Mouse (Mus musculus) liver, embryonic 12.5 days (tissue): ENCODE results near the gene Grb2. TPM values are rescaled to one million over a fixed set of nuclear protein-coding genes. Genes with fewer than 3 reads are reported as not detected.

ENCODE experiments used
- ATAC-seq: fragments of 200-750 bp; cut with Nextera tagmentation; 2 replicates; pipeline ENCODE4 v1.8.0; 2017; ENCODE audit warnings: moderate number of reproducible peaks, mild to moderate bottlenecking, moderate library complexity
- H3K27ac ChIP-seq: fragments of 300-500 bp; sonication (generic); 2 replicates; pipeline ENCODE4 v1.5.1; 2016; ENCODE audit warnings: mild to moderate bottlenecking
- H3K27me3 ChIP-seq: fragments of 300-500 bp; sonication (generic); replicated peaks from 2 replicates; pipeline ENCODE4 v1.6.1; 2016; ENCODE audit warnings: mild to moderate bottlenecking, moderate library complexity
- H3K36me3 ChIP-seq: fragments of 300-500 bp; sonication (generic); 2 replicates; pipeline ENCODE4 v1.6.1; 2016; ENCODE audit warnings: mild to moderate bottlenecking, moderate library complexity
- H3K4me1 ChIP-seq: fragments of 300-500 bp; sonication (generic); 2 replicates; pipeline ENCODE4 v1.6.1; 2016
- H3K4me2 ChIP-seq: fragments of 300-500 bp; sonication (generic); 2 replicates; pipeline ENCODE4 v1.6.1; 2016; ENCODE audit warnings: mild to moderate bottlenecking, moderate library complexity
- H3K4me3 ChIP-seq: fragments of 300-500 bp; sonication (generic); 2 replicates; pipeline ENCODE4 v1.5.1; 2016; ENCODE audit warnings: mild to moderate bottlenecking, moderate library complexity
- H3K9ac ChIP-seq: fragments of 300-500 bp; sonication (generic); 2 replicates; pipeline ENCODE4 v1.6.1; 2016; ENCODE audit warnings: mild to moderate bottlenecking, moderate library complexity
- H3K9me3 ChIP-seq: fragments of 300-500 bp; sonication (generic); replicated peaks from 2 replicates; pipeline ENCODE4 v1.6.1; 2016; ENCODE audit warnings: mild to moderate bottlenecking, moderate library complexity
- WGBS: fragments of 180-500 bp; shearing (Covaris S2); methylation state at CpG from one replicate; pipeline ENCODE4 v1.1.7; 2016; ENCODE audit not compliant: insufficient replicate concordance; 5-methylcytosine and 5-hydroxymethylcytosine counted together
- polyA plus RNA-seq: library from polyadenylated mRNA; unstranded; fragments of >200 nt; fragmentation: Nextera tagmentation; extraction: Ambion mirVana; gene quantifications from 2 replicates; pipeline ENCODE4 v1.2.1, GENCODE M21; 2016

The Grb2 gene
- polyA plus RNA-seq, result 78.6 and 89.6 TPM in 2 replicates

DNA sequence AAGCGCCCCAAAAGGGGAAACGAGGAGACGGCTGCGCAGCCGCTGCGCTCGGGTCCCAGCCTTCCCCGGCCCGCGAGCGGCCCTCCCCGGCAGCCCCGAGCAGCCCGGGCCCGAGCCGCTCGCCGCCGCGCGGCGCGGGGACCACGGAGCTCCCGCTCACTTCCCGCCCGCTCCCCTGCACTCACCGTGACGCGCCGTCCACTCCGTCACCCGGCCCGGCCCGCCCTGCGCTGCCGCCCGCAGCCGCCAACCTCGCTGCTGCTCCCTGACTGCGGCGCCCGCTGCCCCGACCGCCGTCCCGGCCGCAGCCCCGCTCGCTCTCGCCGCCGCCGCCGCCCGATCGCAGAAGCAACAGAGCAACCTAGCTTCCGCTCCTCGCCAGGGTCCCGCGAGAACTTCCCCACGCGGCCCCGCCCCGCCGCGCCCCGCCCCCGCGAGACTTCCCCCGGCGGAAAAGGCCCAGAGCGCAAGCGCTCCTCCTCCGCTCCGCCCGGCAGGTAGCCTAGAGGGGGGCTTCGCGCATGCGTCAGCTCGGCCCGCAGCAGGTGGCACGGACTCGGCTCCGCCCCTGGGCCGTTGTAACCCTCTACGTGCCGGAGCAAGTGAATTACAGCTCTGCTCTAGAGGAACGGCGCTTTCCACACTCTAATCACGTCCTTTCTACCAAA lies at the start of gene Grb2:
Grb2 (minus strand) TSS at position 389 of the 668 bp plus-strand sequence.
- peaks cover 5% of the 10 kb centered on the region; the same call in 1 of the 2 replicates for H3K36me3 ChIP-seq
- H3K4me3 ChIP-seq, result peak within 1 kb of the TSS; percentile 99
- 0 out of 2 replicates have a peak, but pooled peaks cover 3% of the 10 kb centered on the region for H3K9me3 ChIP-seq
- WGBS, result 2% methylated on average over 89 of the region's 91 CpGs
- no peaks in the 10 kb centered on the region for H3K27me3 ChIP-seq
- peak; percentile 92 for ATAC-seq
- peak within 1 kb of the TSS; percentile 100 for H3K9ac ChIP-seq
- H3K27ac ChIP-seq, result peak within 1 kb of the TSS; percentile 97
- peak within 1 kb of the TSS; percentile 95 for H3K4me2 ChIP-seq
- H3K4me1 ChIP-seq, result peaks cover 69% of the 10 kb centered on the region

DNA sequence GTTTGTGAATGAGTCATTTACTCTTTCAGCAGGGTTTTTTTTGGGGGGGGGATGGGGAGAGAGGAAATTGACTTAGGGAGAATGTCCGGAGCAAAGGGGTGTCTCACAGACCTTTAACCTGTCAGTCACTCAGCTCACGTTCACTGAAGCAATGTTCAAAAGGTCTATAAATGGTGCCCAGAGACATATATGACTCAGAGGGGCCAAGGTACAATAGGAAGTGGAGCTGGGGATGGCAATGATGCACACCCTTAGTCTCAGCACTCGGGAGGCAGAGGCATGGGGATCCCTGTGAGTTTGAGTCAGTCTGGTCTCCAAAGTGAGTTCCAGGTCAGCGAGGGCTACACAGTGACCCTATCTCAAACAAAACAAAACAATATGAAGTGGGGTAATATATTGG lies 45.1 kb upstream of the Grb2 start:
- H3K36me3 ChIP-seq, result no peaks in the 10 kb centered on the region
- peaks cover 10% of the 10 kb centered on the region; the same call in 1 of the 2 replicates for H3K27me3 ChIP-seq
- H3K4me1 ChIP-seq, result no peaks in the 10 kb centered on the region
- 55% methylated on average over 4 of the region's 4 CpGs for WGBS
- H3K4me2 ChIP-seq, result no peak overlapping the region
- no peak for ATAC-seq
- no peak overlapping the region for H3K27ac ChIP-seq
- H3K9me3 ChIP-seq, result no peaks in the 10 kb centered on the region
- H3K9ac ChIP-seq, result no peak overlapping the region
- no peak overlapping the region for H3K4me3 ChIP-seq

DNA sequence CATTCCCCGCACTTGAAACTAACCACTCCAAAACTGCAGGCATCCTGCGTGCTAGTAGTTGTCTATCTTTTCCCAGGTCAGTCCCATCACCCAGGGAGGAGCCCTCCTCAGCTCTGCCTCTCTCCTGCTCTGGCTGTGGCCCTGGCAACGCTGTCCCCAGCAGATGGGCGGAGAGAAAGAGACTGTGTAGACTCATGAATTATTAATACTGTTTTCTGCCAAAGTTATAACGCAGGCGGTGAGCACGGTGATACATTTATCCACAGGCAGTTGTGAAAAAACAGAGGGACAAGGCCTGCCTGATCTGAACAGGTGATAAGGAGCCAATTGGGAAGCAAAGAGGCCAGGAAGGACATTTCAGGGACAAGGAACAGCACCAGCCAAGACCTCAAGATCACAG lies 44.3 kb upstream of the Grb2 start:
- Histone ChIP-seq H3K27me3 (peaks cover 18% of the 10 kb centered on the region; the same call in 1 of the 2 replicates), H3K9me3 (no peaks in the 10 kb centered on the region), H3K9ac (no peak overlapping the region), H3K27ac (no peak overlapping the region), H3K4me2 (no peak overlapping the region), H3K36me3 (no peaks in the 10 kb centered on the region), H3K4me3 (no peak overlapping the region), H3K4me1 (peaks cover 4% of the 10 kb centered on the region; the same call in 1 of the 2 replicates)
- WGBS, result 77% methylated on average over 7 of the region's 7 CpGs
- no peak for ATAC-seq

DNA sequence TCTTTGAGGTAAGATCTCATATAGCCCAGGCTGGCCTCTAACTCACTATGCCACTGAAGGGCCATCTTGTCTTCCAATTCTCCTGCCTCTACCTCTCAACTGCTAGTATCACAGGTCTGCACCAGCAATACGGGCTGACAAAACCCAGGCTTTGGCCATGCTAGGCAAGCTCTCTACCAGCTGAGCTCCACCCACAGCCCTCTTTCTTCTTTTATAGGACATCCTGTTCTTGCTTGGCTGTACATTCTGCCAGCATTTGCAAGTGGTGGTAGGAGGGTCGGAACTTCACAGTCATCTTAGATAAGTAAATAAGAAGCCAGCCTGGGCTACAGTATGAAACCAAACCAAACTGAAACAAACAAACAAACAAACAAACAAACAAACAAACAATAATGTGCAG lies 43.3 kb upstream of the Grb2 start:
- WGBS, result 47% methylated on average over 2 of the region's 2 CpGs
- Histone ChIP-seq H3K27me3 (peaks cover 18% of the 10 kb centered on the region; the same call in 1 of the 2 replicates), H3K4me2 (no peak overlapping the region), H3K9ac (no peak overlapping the region), H3K27ac (no peak overlapping the region), H3K9me3 (no peaks in the 10 kb centered on the region), H3K4me1 (peaks cover 13% of the 10 kb centered on the region), H3K36me3 (no peaks in the 10 kb centered on the region), H3K4me3 (no peak overlapping the region)
- ATAC-seq, result no peak

DNA sequence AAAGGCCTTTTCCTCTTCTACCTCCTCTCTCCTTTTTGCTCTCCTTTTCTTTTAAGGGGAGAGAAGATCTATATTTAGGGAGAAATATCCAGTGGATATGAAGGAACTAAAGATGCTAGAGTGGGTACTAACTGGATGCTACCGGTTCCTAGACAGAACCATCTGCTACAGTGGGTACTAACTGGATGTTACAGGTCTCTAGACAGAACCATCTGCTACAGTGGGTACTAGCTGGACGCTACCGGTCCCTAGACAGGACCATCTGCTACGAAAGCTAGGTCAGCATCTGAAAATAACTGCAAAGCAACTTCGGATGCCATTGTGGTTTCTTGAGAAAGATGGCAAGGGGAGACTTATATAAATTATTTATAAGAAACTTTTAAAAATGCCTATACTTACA lies 41.4 kb upstream of the Grb2 start:
- H3K9ac ChIP-seq, result no peak overlapping the region
- no peak overlapping the region for H3K27ac ChIP-seq
- 79% methylated on average over 5 of the region's 5 CpGs for WGBS
- ATAC-seq, result no peak
- no peak overlapping the region for H3K4me2 ChIP-seq
- H3K4me1 ChIP-seq, result peaks cover 15% of the 10 kb centered on the region
- H3K27me3 ChIP-seq, result peaks cover 18% of the 10 kb centered on the region; the same call in 1 of the 2 replicates
- H3K36me3 ChIP-seq, result no peaks in the 10 kb centered on the region
- H3K4me3 ChIP-seq, result no peak overlapping the region
- H3K9me3 ChIP-seq, result no peaks in the 10 kb centered on the region

DNA sequence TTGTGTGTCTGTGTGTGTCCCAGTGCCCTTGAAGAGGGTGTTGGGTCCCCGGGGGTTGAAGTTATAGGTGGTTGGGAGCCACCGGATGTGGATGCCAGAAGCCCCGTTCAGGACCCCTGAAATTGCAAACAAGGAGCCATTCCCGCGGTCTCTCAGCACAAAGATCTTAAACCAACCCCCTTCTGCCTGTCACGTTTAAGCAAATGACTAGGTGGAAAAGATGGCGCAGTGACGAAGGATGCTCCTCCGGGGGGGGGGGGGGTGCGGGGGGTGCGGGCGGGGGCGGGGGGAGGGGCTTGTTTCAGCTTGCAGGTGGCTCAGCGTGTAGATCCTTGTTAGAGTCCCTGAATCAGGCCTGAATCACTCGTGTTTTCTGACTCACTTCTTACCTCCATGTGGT lies 39.0 kb upstream of the Grb2 start:
- H3K36me3 ChIP-seq, result no peaks in the 10 kb centered on the region
- H3K4me2 ChIP-seq, result peak overlapping the region; percentile 44
- ATAC-seq, result no peak
- peaks cover 26% of the 10 kb centered on the region; the same call in 1 of the 2 replicates for H3K27me3 ChIP-seq
- H3K4me1 ChIP-seq, result peaks cover 15% of the 10 kb centered on the region
- WGBS, result 13% methylated on average over 13 of the region's 15 CpGs
- no peaks in the 10 kb centered on the region for H3K9me3 ChIP-seq
- no peak overlapping the region for H3K9ac ChIP-seq
- H3K27ac ChIP-seq, result no peak overlapping the region
- no peak overlapping the region; the same call in 1 of the 2 replicates for H3K4me3 ChIP-seq

DNA sequence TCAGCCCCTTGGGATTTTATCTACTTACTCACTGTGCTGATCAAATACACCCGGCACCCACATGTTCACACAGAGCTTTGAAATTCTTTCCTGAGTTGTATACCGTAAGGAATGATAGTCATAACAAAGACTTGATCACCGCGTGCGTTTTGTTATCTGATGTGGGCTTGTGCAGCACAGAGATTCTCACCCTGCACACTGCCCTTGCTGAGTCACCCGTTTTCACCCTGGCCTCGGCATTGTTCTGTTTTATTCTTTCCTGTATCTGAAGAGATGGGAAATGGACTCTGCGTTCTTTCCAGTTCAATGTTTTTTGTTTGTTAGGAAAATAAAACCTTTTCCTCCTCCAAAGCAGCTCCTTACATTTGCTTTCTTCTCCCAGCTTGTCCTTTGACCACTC lies 38.4 kb upstream of the Grb2 start:
- Histone ChIP-seq H3K4me1 (peaks cover 15% of the 10 kb centered on the region), H3K27me3 (peaks cover 26% of the 10 kb centered on the region; the same call in 1 of the 2 replicates), H3K9ac (no peak overlapping the region), H3K9me3 (no peaks in the 10 kb centered on the region), H3K27ac (no peak overlapping the region), H3K36me3 (no peaks in the 10 kb centered on the region), H3K4me3 (no peak overlapping the region), H3K4me2 (peak overlapping the region; percentile 44; the same call in 1 of the 2 replicates)
- no peak for ATAC-seq
- WGBS, result 19% methylated on average over 8 of the region's 8 CpGs

DNA sequence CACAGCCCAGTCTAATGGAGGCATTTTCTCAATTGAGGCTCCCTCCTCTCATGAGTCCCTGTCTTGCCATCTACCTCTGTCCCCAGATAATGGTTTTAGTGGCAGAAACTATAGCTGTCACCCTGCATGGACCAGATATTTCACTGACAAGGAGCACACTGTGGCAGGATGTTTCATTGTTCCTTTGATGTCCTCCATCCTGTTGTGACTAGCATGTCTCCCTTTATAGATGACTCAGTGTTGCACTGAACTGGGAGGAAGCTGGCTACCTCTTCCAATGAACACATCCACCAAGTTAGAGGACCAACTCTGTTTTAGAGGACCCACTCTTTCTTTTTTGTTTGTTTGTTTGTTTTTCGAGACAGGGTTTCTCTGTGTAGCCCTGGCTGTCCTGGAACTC lies 37.7 kb upstream of the Grb2 start:
- Histone ChIP-seq H3K27ac (no peak overlapping the region), H3K4me1 (peaks cover 15% of the 10 kb centered on the region), H3K4me3 (no peak overlapping the region), H3K4me2 (no peak overlapping the region), H3K9me3 (no peaks in the 10 kb centered on the region), H3K9ac (no peak overlapping the region), H3K27me3 (peaks cover 26% of the 10 kb centered on the region; the same call in 1 of the 2 replicates), H3K36me3 (no peaks in the 10 kb centered on the region)
- 56% methylated on average over 1 of the region's 1 CpGs for WGBS
- no peak for ATAC-seq

DNA sequence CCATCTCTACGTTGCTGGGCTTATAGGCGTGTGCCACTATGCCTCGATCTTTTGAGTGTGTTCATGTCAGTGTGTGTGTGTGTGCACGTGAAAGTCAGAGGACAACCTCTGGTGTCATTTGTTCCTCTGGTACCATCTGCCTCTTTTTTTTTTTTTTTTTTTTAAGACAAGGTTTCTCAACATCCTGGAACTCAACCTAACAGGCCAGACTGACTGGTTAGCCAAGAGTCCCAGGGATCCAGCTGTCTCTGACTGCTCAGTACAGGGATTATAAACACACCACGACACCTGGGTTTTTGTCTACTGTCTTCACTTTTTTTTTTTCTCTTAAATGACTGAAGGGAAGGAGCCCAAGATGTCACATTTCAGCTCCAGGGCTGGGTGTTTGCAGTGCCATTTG lies 36.0 kb upstream of the Grb2 start:
- H3K9ac ChIP-seq, result no peak overlapping the region
- H3K9me3 ChIP-seq, result no peaks in the 10 kb centered on the region
- 77% methylated on average over 5 of the region's 5 CpGs for WGBS
- H3K4me2 ChIP-seq, result no peak overlapping the region
- peaks cover 21% of the 10 kb centered on the region; the same call in 1 of the 2 replicates for H3K27me3 ChIP-seq
- no peaks in the 10 kb centered on the region for H3K36me3 ChIP-seq
- H3K4me1 ChIP-seq, result peaks cover 15% of the 10 kb centered on the region
- no peak overlapping the region for H3K27ac ChIP-seq
- H3K4me3 ChIP-seq, result no peak overlapping the region
- ATAC-seq, result no peak

DNA sequence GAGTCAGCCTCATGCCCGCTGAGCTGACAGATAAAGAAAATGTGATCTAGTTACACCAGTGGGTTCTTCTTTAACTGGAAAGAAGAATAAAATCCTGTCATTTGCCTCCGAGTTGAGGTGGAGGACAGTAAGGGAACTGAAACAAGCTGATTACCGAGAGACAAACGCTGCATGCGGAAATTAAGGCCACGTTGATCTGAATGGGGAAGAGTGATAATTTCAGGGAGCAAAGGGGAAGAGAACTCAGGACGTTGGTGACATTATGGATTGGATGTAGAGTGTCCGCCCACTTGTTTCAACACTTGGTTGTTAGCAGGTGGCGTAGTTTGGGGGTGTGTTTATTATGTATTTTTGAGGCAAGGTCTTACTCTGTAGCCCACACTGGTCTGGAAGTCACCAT lies 34.5 kb upstream of the Grb2 start:
- Histone ChIP-seq H3K4me2 (no peak overlapping the region), H3K4me3 (no peak overlapping the region), H3K36me3 (no peaks in the 10 kb centered on the region), H3K27ac (no peak overlapping the region), H3K9me3 (no peaks in the 10 kb centered on the region), H3K9ac (no peak overlapping the region), H3K4me1 (peaks cover 14% of the 10 kb centered on the region), H3K27me3 (peaks cover 11% of the 10 kb centered on the region; the same call in 1 of the 2 replicates)
- no peak for ATAC-seq
- WGBS, result 61% methylated on average over 9 of the region's 9 CpGs

DNA sequence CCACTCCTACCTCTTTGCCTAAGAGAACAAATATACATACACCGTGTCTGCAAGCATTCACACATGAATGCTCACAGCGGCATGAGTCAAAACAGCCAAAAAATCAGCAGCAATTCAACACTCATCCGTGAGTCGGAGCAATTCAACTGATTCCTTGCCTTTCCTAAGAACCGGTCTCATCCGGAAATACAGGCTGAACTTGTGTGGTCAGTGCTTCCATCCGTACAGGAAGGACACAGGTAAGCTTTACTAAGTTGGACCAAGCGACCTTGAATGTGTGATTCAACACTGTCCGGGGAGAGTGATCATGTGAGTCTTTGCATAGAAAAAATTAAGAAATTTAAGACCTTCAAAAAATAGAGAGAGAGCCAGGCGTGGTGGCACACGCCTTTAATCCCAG lies 32.7 kb upstream of the Grb2 start:
- H3K4me3 ChIP-seq, result no peak overlapping the region
- ATAC-seq, result no peak
- H3K4me1 ChIP-seq, result no peaks in the 10 kb centered on the region
- H3K27me3 ChIP-seq, result peaks cover 8% of the 10 kb centered on the region; the same call in 1 of the 2 replicates
- no peak overlapping the region for H3K4me2 ChIP-seq
- H3K36me3 ChIP-seq, result no peaks in the 10 kb centered on the region
- no peak overlapping the region for H3K9ac ChIP-seq
- no peak overlapping the region for H3K27ac ChIP-seq
- no peaks in the 10 kb centered on the region for H3K9me3 ChIP-seq
- WGBS, result 78% methylated on average over 11 of the region's 11 CpGs

DNA sequence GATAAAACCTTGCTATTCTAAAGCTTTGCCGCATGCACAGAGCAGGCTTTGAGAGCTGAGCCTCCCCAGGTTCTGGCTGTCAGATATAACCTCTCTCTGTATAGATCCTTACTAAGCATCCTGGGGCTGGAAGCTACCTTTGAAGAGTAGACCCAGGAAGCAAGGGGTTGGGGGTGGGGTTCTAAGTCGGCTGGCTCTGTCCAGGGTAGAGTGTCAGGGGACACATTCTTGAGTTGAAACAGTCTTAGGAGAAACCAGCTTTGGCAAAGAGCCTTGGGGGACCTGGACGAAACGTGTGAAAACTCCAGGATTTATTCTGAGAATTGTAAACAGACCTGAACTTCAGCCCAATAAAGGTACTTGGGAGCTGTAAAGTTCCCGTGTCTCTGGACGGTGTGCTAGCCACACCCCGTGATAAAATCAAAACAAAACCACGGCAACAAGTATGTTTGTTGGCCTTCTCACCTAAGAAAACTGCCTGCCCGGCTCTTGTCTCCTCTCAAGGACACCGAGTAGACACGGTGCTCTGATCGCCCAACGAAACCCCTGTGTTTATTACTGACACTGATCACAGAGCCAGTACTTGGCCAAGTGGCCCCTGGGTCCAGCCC lies 30.0 kb upstream of the Grb2 start:
- H3K36me3 ChIP-seq, result no peaks in the 10 kb centered on the region
- WGBS, result 53% methylated on average over 13 of the region's 13 CpGs
- H3K27me3 ChIP-seq, result peaks cover 4% of the 10 kb centered on the region; the same call in 1 of the 2 replicates
- no peaks in the 10 kb centered on the region for H3K9me3 ChIP-seq
- no peak overlapping the region for H3K4me2 ChIP-seq
- 0 out of 2 replicates have a peak, but pooled peaks cover 5% of the 10 kb centered on the region for H3K4me1 ChIP-seq
- no peak for ATAC-seq
- no peak overlapping the region for H3K9ac ChIP-seq
- no peak overlapping the region for H3K27ac ChIP-seq
- H3K4me3 ChIP-seq, result no peak overlapping the region
